Comparison of ENCODE assay signal across 26 mouse cellular contexts in genomic region chr4:33464432-33464831, GRCm38 (mm10).
"Had no signal": no experiment of that assay in that cellular context is flagged by ENCODE, and none has a peak within 500 bp of the region (broad histone marks: within the 10 kb centered on the region; RNA-seq: fewer than 3 reads in every experiment).

No protein-coding gene starts in this region.

- H3K36me3 ChIP-seq: heart, embryonic 15.5 days; hindbrain, embryonic 15.5 days; limb, embryonic 15.5 days had no signal

- H3K9ac ChIP-seq: heart, embryonic 13.5 days; heart, embryonic 15.5 days; hindbrain, embryonic 13.5 days; hindbrain, embryonic 15.5 days; kidney, embryonic 15.5 days; limb, embryonic 13.5 days; limb, embryonic 15.5 days had no signal

- ATAC-seq: hindbrain, postnatal 0 days; intestine, embryonic 16.5 days had no signal

- H3K9me3 ChIP-seq: heart, embryonic 13.5 days; heart, embryonic 15.5 days; hindbrain, embryonic 13.5 days; hindbrain, embryonic 15.5 days; kidney, embryonic 15.5 days; limb, embryonic 13.5 days; limb, embryonic 15.5 days had no signal

- H3K4me3 ChIP-seq: gastrocnemius, adult 2 months; heart, adult 2 months; heart, embryonic 13.5 days; heart, embryonic 15.5 days; hindbrain, embryonic 13.5 days; hindbrain, embryonic 15.5 days; kidney, embryonic 15.5 days; limb, embryonic 13.5 days; limb, embryonic 15.5 days had no signal

- H3K27me3 ChIP-seq: heart, embryonic 13.5 days; heart, embryonic 15.5 days; hindbrain, embryonic 13.5 days; hindbrain, embryonic 15.5 days; kidney, embryonic 15.5 days; limb, embryonic 13.5 days; limb, embryonic 15.5 days had no signal

- H3K27ac ChIP-seq: gastrocnemius, adult 2 months; heart, adult 2 months; heart, embryonic 13.5 days; heart, embryonic 15.5 days; hindbrain, embryonic 13.5 days; hindbrain, embryonic 15.5 days; hindbrain, postnatal 0 days; kidney, embryonic 15.5 days; kidney, postnatal 0 days; limb, embryonic 13.5 days; limb, embryonic 15.5 days had no signal

- H3K4me1 ChIP-seq: heart, embryonic 15.5 days; hindbrain, embryonic 13.5 days; hindbrain, embryonic 15.5 days; kidney, embryonic 15.5 days; limb, embryonic 13.5 days; limb, embryonic 15.5 days had no signal

- H3K4me2 ChIP-seq: heart, embryonic 11.5 days; heart, embryonic 13.5 days; heart, embryonic 15.5 days; hindbrain, embryonic 13.5 days; hindbrain, embryonic 15.5 days; kidney, embryonic 15.5 days; limb, embryonic 13.5 days; limb, embryonic 15.5 days had no signal

- DNase-seq: gastrocnemius, adult 2 months; gastrocnemius, postnatal 14 days; gastrocnemius, postnatal 36 days; heart, adult 11 months; heart, adult 2 months; heart, postnatal 14 days; heart, postnatal 36 days; kidney, adult 11 months; kidney, adult 2 months; kidney, adult 9 months; kidney, postnatal 14 days; kidney, postnatal 36 days; layer of hippocampus, adult 9-11 months; layer of hippocampus, postnatal 36 days; left cerebral cortex, postnatal 4 days had no signal
